Mouse (Mus musculus): ENCODE data around the gene Prickle1. TPM values are rescaled to one million over a fixed set of nuclear protein-coding genes. Genes with fewer than 3 reads are reported as not detected.

Gene Prickle1
- polyA plus RNA-seq, 1 experiment from 2014 or later: 8.0 TPM

GRCm38 (mm10) chr15:93481112-93481511, 114.6 kb downstream of the Prickle1 start:
- Histone ChIP-seq H3K4me3 (replicated peaks) (no peak overlapping the region), H3K27me3 (no peaks in the 10 kb centered on the region), H3K4me2 (replicated peaks) (no peak overlapping the region), H3K36me3 (no peaks in the 10 kb centered on the region), H3K27ac (no peak overlapping the region), H3K4me1 (replicated peaks) (peaks cover 7% of the 10 kb centered on the region), H3K9me3 (no peaks in the 10 kb centered on the region), H3K9ac (replicated peaks) (no peak overlapping the region)
- ATAC-seq: no peak
- WGBS: 85% methylated on average over 10 of the region's 10 CpGs

- Histone ChIP-seq H3K27me3 (no peaks in the 10 kb centered on the region), H3K9me3 (no peaks in the 10 kb centered on the region), H3K4me3 (replicated peaks) (no peak overlapping the region), H3K27ac (peak overlapping the region; percentile 25; the same call in 1 of the 2 replicates), H3K4me2 (replicated peaks) (no peak overlapping the region), H3K9ac (replicated peaks) (no peak overlapping the region), H3K36me3 (no peaks in the 10 kb centered on the region), H3K4me1 (replicated peaks) (peaks cover 7% of the 10 kb centered on the region)
- no peak for ATAC-seq
- 40% methylated on average over 4 of the region's 4 CpGs for WGBS
Observed at GRCm38 (mm10) chr15:93479445-93479844, 116.2 kb downstream of the Prickle1 start.

GRCm38 (mm10) chr15:93478676-93479075, 117.0 kb downstream of the Prickle1 start:
- no peaks in the 10 kb centered on the region for H3K27me3 ChIP-seq
- no peak overlapping the region for H3K4me3 ChIP-seq (replicated peaks)
- H3K4me2 ChIP-seq (replicated peaks): no peak overlapping the region
- ATAC-seq: no peak
- peaks cover 7% of the 10 kb centered on the region for H3K4me1 ChIP-seq (replicated peaks)
- no peak overlapping the region for H3K9ac ChIP-seq (replicated peaks)
- H3K36me3 ChIP-seq: no peaks in the 10 kb centered on the region
- WGBS: 80% methylated on average over 3 of the region's 3 CpGs
- H3K27ac ChIP-seq: no peak overlapping the region
- no peaks in the 10 kb centered on the region for H3K9me3 ChIP-seq

GRCm38 (mm10) chr15:93477729-93478128, 118.0 kb downstream of the Prickle1 start:
- Histone ChIP-seq H3K9ac (replicated peaks) (no peak overlapping the region), H3K36me3 (no peaks in the 10 kb centered on the region), H3K4me1 (replicated peaks) (peaks cover 9% of the 10 kb centered on the region), H3K9me3 (no peaks in the 10 kb centered on the region), H3K27ac (no peak overlapping the region), H3K27me3 (no peaks in the 10 kb centered on the region), H3K4me3 (replicated peaks) (no peak overlapping the region), H3K4me2 (replicated peaks) (no peak overlapping the region)
- no peak for ATAC-seq
- WGBS: 91% methylated on average over 4 of the region's 4 CpGs

- Histone ChIP-seq H3K9me3 (no peaks in the 10 kb centered on the region), H3K4me2 (replicated peaks) (no peak overlapping the region), H3K27ac (no peak overlapping the region), H3K9ac (replicated peaks) (no peak overlapping the region), H3K36me3 (no peaks in the 10 kb centered on the region), H3K4me3 (replicated peaks) (no peak overlapping the region), H3K4me1 (replicated peaks) (peaks cover 21% of the 10 kb centered on the region), H3K27me3 (no peaks in the 10 kb centered on the region)
- ATAC-seq: no peak
- 85% methylated on average over 8 of the region's 8 CpGs for WGBS
Observed at GRCm38 (mm10) chr15:93475688-93476087, 120.0 kb downstream of the Prickle1 start.

GRCm38 (mm10) chr15:93474277-93474676, 121.4 kb downstream of the Prickle1 start:
- WGBS: 92% methylated on average over 3 of the region's 3 CpGs
- no peak overlapping the region for H3K4me2 ChIP-seq (replicated peaks)
- H3K27ac ChIP-seq: no peak overlapping the region
- no peaks in the 10 kb centered on the region for H3K27me3 ChIP-seq
- no peaks in the 10 kb centered on the region for H3K9me3 ChIP-seq
- no peak overlapping the region for H3K9ac ChIP-seq (replicated peaks)
- H3K4me1 ChIP-seq (replicated peaks): peaks cover 18% of the 10 kb centered on the region
- no peaks in the 10 kb centered on the region for H3K36me3 ChIP-seq
- no peak for ATAC-seq
- no peak overlapping the region for H3K4me3 ChIP-seq (replicated peaks)

GRCm38 (mm10) chr15:93472089-93472488, 123.6 kb downstream of the Prickle1 start:
- peak overlapping the region; percentile 32; the same call in 1 of the 2 replicates for H3K4me2 ChIP-seq (replicated peaks)

GRCm38 (mm10) chr15:93471651-93472050, 124.0 kb downstream of the Prickle1 start:
- ATAC-seq: no peak
- Histone ChIP-seq H3K4me3 (replicated peaks) (no peak overlapping the region), H3K9ac (replicated peaks) (no peak overlapping the region), H3K36me3 (no peaks in the 10 kb centered on the region), H3K27me3 (no peaks in the 10 kb centered on the region), H3K4me2 (replicated peaks) (peak overlapping the region; percentile 32; the same call in 1 of the 2 replicates), H3K9me3 (no peaks in the 10 kb centered on the region), H3K27ac (peak overlapping the region; percentile 6; the same call in 1 of the 2 replicates), H3K4me1 (replicated peaks) (peaks cover 17% of the 10 kb centered on the region)
- WGBS: 38% methylated on average over 12 of the region's 12 CpGs

More at GRCm38 (mm10) chr15:93472089-93472488, 123.6 kb downstream of the Prickle1 start:
- H3K4me3 ChIP-seq (replicated peaks): no peak overlapping the region
- 21% methylated on average over 1 of the region's 1 CpGs for WGBS
- ATAC-seq: no peak
- H3K4me1 ChIP-seq (replicated peaks): peaks cover 17% of the 10 kb centered on the region
- 0 out of 2 replicates have a peak overlapping the region, but pooled peaks have one; percentile 6 for H3K27ac ChIP-seq
- no peaks in the 10 kb centered on the region for H3K27me3 ChIP-seq
- H3K36me3 ChIP-seq: no peaks in the 10 kb centered on the region
- no peaks in the 10 kb centered on the region for H3K9me3 ChIP-seq
- H3K9ac ChIP-seq (replicated peaks): no peak overlapping the region

- H3K9me3 ChIP-seq: no peaks in the 10 kb centered on the region
- 95% methylated on average over 23 of the region's 23 CpGs for WGBS
- no peak for ATAC-seq
- H3K36me3 ChIP-seq: peaks cover 12% of the 10 kb centered on the region; the same call in 1 of the 2 replicates
- H3K4me2 ChIP-seq (replicated peaks): no peak overlapping the region
- no peaks in the 10 kb centered on the region for H3K27me3 ChIP-seq
- H3K4me1 ChIP-seq (replicated peaks): no peaks in the 10 kb centered on the region
- H3K9ac ChIP-seq (replicated peaks): no peak overlapping the region
- H3K4me3 ChIP-seq (replicated peaks): no peak overlapping the region
- H3K27ac ChIP-seq: no peak overlapping the region
Observed at GRCm38 (mm10) chr15:93461066-93461465, 134.6 kb downstream of the Prickle1 start.

- Histone ChIP-seq H3K4me3 (replicated peaks) (no peak overlapping the region), H3K9ac (replicated peaks) (no peak overlapping the region), H3K27me3 (no peaks in the 10 kb centered on the region), H3K36me3 (no peaks in the 10 kb centered on the region), H3K4me1 (replicated peaks) (no peaks in the 10 kb centered on the region), H3K9me3 (no peaks in the 10 kb centered on the region), H3K27ac (no peak overlapping the region), H3K4me2 (replicated peaks) (no peak overlapping the region)
- 70% methylated on average over 5 of the region's 5 CpGs for WGBS
- no peak for ATAC-seq
Observed at GRCm38 (mm10) chr15:93459422-93459821, 136.3 kb downstream of the Prickle1 start.

- Histone ChIP-seq H3K4me2 (replicated peaks) (no peak overlapping the region), H3K4me3 (replicated peaks) (no peak overlapping the region), H3K9me3 (no peaks in the 10 kb centered on the region), H3K9ac (replicated peaks) (no peak overlapping the region), H3K4me1 (replicated peaks) (no peaks in the 10 kb centered on the region), H3K27me3 (no peaks in the 10 kb centered on the region), H3K27ac (no peak overlapping the region), H3K36me3 (no peaks in the 10 kb centered on the region)
- ATAC-seq: no peak
Observed at GRCm38 (mm10) chr15:93456005-93456404, 139.7 kb downstream of the Prickle1 start.

- WGBS: 83% methylated on average over 1 of the region's 1 CpGs
- no peak for ATAC-seq
- Histone ChIP-seq H3K4me3 (replicated peaks) (no peak overlapping the region), H3K27ac (no peak overlapping the region), H3K9ac (replicated peaks) (no peak overlapping the region), H3K4me2 (replicated peaks) (no peak overlapping the region), H3K9me3 (no peaks in the 10 kb centered on the region), H3K4me1 (replicated peaks) (no peaks in the 10 kb centered on the region), H3K27me3 (no peaks in the 10 kb centered on the region), H3K36me3 (no peaks in the 10 kb centered on the region)
Observed at GRCm38 (mm10) chr15:93453296-93453695, 142.4 kb downstream of the Prickle1 start.
